Mouse (Mus musculus) gastrocnemius, postnatal 14 days (tissue): ENCODE results near the gene Hyal6. TPM values are rescaled to one million over a fixed set of nuclear protein-coding genes. Genes with fewer than 3 reads are reported as not detected.

Experiments
- DNase-seq: peaks from one replicate; pipeline ENCODE4 v3.0.0; 2021; ENCODE audit warnings: mixed read lengths
- intact Hi-C: fragments of 180-260 bp; cut with DNase I; formaldehyde crosslinking; loops from one replicate; pipeline ENCODE4 v1.15.1; 2025; ENCODE audit warnings: low total_unique reads
- long read RNA-seq, 2 experiments: library from polyadenylated mRNA; stranded (forward); transcript quantifications; one replicate each; pipeline ENCODE4 v2.0.0; 2021
- total RNA-seq, 2 experiments: library from RNA; stranded (reverse); gene quantifications; 2 replicates each; pipeline ENCODE4 v1.2.3; 2021

Gene Hyal6
- total RNA-seq, result not detected
- long read RNA-seq, experiment 1, result 0 reads
- long read RNA-seq, experiment 2, result 0 reads

- intact Hi-C loops, result no loop called here
- no peak for DNase-seq
These were observed at the start of gene Hyal6 for GRCm38 (mm10) chr6:24732945-24733344. Gene Hyal6 (plus strand): TSS chr6:24733245.

DNA sequence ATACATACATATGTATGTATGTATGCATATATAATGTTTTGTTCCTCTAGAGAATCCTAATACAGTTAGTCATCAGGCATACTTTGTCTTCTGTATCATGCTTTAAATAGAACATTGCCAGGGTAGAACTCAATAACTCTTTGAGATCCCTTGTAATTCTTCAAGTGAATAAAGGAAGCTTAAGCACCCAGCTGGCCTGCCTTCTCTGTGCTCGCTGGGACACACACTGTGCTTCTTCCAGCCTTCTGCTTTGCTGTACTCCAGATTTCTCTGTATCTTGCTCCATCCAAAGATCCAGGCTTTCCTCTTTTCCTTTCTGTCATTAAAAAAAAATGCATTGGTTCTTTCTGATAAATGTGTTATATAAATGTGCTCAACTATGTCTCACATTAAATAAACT, 45.2 kb upstream of the Hyal6 start:
- no peak for DNase-seq
- intact Hi-C loops, result no loop called here

DNA sequence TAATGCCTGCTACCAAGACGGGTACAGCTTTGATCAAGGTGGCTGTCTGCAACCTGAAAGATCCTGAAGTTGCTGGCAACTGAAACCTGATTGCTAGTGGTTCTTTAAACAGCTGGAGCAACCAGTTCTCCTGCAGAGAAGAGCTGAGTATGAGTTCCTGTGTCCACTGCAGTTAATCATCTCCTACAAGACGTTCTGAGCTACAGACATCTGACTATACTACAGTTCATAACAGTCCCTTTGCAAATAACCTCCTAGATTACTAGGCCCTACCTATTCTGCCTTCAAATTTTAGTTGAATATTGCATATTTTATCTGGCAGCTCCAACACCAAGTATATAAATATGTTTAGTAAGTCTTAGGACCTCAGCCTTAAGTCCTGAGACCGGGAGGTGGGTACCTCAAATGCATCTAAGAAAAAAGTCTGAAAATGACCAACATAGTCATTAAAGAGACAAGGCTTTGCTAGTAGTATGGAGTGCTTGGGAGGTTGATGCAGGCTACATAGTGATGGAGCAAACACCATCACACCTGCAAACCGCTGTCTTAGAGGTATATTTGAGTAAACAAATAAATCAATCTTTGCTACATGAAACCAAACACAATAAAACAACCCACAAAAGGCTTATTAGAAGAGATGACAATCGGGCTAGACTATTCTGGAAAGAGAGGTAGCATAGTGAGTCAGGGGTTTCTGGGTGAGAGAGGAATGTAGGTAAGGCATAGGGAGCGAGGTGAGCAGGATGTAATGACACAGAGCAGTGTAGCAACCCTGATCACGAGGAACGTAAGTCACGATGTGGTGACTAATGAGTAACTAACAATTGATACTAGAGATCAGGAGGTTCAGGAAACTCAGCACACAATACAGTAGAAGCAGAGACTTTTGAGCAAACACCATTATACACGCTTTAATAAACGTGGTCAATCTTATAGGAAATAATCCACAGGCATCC, 38.3 kb upstream of the Hyal6 start:
- DNase-seq, result no peak
- intact Hi-C loops, result no loop called here

DNA sequence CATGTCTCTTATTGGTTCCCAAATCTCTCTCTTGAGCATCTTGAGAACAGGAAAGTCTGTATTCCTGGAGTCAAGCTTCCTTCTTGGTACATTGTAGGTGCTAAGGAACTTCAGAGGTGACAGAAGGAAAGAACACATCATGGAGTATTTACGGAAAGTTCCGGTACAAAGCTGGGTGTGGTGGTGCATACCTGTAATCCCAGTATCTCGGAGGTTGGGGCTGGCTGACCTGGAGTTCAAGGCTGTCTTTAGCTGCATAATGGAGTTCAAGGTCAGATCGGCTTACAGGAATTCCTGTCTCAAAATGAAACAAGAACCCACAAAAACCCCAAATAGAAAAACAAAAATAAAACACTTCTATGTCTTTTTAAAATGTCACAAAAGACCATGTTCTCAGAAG, 36.9 kb upstream of the Hyal6 start:
- intact Hi-C loops, result no loop called here
- DNase-seq, result no peak

DNA sequence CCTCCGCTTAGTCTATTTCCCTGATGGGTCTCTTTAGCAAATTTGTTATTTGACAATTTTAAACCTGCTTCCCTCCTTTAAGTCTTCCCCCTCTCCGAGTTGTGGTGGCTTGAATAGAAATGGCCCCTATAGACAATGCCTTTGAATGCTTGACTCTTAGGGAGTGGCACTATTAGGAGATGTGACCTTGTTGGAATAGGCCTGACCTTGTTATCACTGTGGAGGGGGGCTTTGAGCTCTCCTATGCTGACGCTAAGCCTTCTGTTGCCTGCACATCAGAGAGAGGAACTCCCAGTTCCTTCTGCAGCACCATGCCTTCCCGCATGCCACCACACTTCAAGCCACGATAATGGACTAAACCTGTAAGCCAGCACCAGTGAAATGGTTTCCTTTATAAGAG, 35.8 kb upstream of the Hyal6 start:
- intact Hi-C loops, result no loop called here
- no peak for DNase-seq

- intact Hi-C loops, result no loop called here
- DNase-seq, result no peak
These were observed 26.0 kb upstream of the Hyal6 start for GRCm38 (mm10) chr6:24707090-24707489.

DNA sequence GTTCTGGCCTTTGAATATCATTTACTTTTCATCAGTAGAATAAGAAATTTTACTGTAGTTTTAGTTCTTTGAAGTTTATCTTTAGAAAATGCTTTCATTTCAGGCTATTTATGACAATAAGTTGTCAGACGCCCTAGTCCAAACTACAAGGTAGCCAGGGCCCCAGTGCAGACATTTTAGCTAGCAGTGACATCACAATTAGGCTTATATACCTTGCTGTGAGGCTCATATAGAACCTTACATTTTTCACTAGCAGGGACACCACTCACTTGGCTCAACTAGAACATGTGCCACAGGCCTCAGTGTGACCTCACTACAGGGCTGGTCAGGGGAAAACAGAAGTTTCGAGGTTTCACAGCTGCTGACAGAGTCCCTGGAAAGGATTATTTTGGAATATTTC, 25.5 kb upstream of the Hyal6 start:
- intact Hi-C loops, result no loop called here
- DNase-seq, result no peak

DNA sequence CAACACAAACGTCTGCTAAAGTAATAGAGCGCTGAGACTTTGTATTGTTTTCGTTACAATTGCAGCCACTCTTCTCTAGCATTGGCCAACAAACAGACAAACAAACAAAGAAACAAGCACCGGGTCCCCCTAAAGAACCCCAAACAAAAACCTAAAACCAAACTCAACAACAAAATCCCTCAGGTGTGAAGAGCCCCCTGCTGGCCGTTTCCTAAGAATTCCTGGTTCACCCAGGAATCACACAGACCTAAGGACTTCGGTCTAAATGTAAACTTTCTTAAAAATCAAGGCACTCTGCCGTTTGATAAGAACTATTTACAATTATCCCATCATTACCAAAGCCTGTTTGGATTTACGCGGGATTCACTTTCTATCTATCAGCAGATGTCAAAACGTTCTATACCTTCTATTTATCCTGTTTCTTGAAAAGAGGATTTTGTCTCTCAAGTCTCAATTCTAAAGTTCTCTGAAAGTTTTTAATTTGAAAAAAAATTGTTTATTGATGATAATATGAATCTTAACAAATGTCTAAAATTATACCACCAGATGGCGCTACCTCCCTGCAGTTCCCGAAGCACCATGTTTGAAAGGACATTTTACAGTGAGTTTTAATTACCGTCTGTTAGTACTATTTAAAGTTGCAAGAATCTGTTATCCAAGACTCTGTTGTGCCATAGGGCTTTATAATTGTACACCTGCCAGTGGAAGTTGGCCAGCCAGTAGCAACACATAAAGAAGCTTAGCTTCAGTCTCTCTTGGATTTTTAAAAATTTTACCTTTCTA, 11.5 kb upstream of the Hyal6 start:
- intact Hi-C loops, result loop anchor here (10.0 kb wide), 1 partner anchor 173 kb away; no protein-coding TSS in a partner anchor
- no peak for DNase-seq

DNA sequence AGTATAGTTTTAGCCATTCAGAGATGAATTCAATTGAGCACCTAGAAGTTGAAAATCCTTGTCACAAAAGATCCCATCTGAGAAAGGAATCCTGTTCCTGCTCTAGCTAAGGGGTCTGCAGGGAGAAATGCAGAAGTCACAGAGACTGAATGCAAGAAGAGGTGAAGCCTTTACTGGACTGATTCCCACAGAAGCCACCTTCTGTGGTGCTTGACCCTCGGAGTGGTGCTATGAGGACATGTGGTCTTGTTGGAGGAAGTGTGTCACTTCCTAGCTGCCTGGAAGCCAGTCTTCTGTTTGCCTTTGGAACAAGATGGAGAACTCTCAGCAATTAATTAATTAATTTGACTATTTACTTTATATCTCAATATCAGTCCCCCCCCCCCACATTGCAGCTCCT, 4.9 kb upstream of the Hyal6 start:
- intact Hi-C loops, result loop anchor here (10.0 kb wide), 1 partner anchor 167 kb away; no protein-coding TSS in a partner anchor
- no peak for DNase-seq

DNA sequence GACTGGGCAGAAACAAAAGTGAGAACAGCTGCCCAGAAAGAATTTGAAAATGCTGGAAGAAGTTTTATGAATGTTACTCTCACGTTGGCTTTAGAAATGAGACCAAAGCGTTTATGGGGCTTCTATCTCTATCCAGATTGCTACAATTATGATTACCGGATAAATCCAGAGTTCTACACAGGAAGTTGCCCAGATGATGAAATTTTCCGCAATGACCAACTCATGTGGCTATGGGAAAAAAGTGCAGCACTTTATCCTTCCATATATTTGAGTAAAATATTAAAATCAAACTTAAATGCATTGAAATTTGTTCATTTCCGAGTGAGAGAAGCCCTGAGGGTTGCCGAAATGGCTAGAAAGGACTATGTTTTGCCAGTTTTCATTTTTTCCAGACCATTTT, 1.5 kb downstream of the Hyal6 start:
- DNase-seq, result no peak
- intact Hi-C loops, result no loop called here

- DNase-seq, result no peak
- intact Hi-C loops, result no loop called here
These were observed 15.0 kb downstream of the Hyal6 start, which contains the start of gene Hyal4 for GRCm38 (mm10) chr6:24748029-24748428. Gene Hyal4 (plus strand): TSS chr6:24748329.

DNA sequence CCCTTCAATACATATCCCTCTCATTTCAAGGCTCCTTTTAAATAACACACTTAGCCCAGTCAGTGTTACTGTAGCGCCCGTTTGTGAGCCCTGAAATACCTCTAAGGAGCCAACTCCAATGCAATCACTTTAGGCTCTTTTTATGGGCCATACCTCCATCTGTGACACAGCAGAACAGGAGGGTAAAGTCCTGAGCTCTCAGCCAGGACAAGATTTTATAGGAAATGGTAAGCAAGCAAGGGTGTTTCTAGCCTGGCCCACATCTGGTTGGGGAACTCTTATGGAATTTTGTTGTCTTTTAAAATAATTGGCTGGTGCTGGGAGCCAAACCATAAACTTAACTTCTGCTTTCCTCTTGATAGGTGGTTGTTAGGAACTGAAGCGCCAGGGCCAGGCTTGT, 26.2 kb downstream of the Hyal6 start:
- no peak for DNase-seq
- intact Hi-C loops, result no loop called here

DNA sequence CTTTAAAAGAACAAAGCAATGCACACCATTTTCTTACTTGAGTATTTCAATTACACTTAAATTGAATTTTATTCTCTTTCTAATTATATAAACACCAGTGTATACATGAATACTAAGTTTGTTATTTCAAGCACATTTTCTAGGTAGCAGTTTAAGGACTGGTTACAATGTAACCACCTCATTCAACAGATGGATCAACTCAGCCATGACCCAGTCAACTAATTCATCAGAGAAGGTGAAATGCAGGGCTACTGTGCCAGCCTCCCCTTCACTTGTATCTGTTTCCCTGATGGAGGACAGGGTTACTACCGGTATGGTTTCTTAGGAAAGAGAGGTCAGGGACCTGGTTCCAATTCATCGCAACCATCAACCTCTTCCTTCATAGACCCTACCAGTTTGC, 33.2 kb downstream of the Hyal6 start:
- intact Hi-C loops, result no loop called here
- DNase-seq, result no peak

- intact Hi-C loops, result no loop called here
- DNase-seq, result no peak
These were observed 46.1 kb downstream of the Hyal6 start for GRCm38 (mm10) chr6:24779182-24779581.

DNA sequence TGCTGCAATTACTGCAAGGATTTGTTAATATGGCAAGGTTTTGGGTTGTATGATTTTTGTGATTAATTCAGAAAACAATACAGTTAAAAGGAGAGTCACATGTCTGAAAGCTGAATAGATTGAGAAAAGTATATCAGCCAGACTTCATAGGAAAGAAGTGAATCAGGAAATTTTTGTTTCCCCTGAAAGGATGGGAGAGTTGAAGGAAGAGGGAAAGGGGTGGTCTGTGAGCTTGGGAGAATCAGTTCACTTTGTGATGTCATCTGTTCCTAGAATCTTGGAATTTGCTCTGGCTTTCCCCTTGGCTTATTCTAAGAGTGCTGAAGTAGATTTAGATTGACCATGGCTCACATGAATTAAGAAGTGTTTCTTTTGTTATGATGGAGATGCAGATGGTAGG, 57.8 kb downstream of the Hyal6 start, which contains the start of gene Spam1:
Gene Spam1, plus strand, starts transcription at position 301 of the 400 bp plus-strand sequence.
- intact Hi-C loops, result no loop called here
- DNase-seq, result no peak

Other genes with a start within 250 kb of the Hyal6 start
- under 1 TPM in 1 of 2 experiments, not detected in 1; 0.06 TPM for gene Iqub, start 218.2 kb upstream of the Hyal6 start, total RNA-seq
- 100 to 1,000 TPM; 489 to 566 TPM for gene Ndufa5, start 205.2 kb upstream of the Hyal6 start, total RNA-seq
- 1 to 10 TPM; 4.1 to 7.4 TPM for gene Asb15, start 205.1 kb upstream of the Hyal6 start, total RNA-seq
- 100 to 1,000 TPM; 118 to 208 TPM for gene Lmod2, start 135.5 kb upstream of the Hyal6 start, total RNA-seq
- gene Wasl, start 68.2 kb upstream of the Hyal6 start, total RNA-seq, result 10 to 100 TPM; 18.9 to 19.7 TPM
- not detected for gene Hyal4, start 15.1 kb downstream of the Hyal6 start, total RNA-seq
- gene Spam1, start 57.9 kb downstream of the Hyal6 start, total RNA-seq, result not detected
- not detected for gene Hyal5, start 124.8 kb downstream of the Hyal6 start, total RNA-seq
- gene Tmem229a, start 223.1 kb downstream of the Hyal6 start, total RNA-seq, result under 1 TPM; 0.11 to 0.59 TPM